Mouse (Mus musculus) heart, adult 2 months (tissue): Measurements from ENCODE around the gene Zswim9. TPM values are rescaled to one million over a fixed set of nuclear protein-coding genes. Genes with fewer than 3 reads are reported as not detected.

Experiments
- DNase-seq, 2 experiments: peaks; one replicate each; pipeline ENCODE4 v3.0.0; 2021
- H3K27ac ChIP-seq: fragments of 200-600 bp; 2 replicates; pipeline ENCODE4 v1.8.1; 2022
- H3K27me3 ChIP-seq: fragments of 200-500 bp; 2 replicates; pipeline ENCODE4 v1.6.1; 2012; ENCODE audit warnings: mild to moderate bottlenecking, low read length, inconsistent platforms, mixed read lengths; ENCODE audit not compliant: control insufficient read depth, insufficient read depth
- H3K36me3 ChIP-seq: fragments of 200-500 bp; 2 replicates; pipeline ENCODE4 v1.6.1; 2012; ENCODE audit warnings: low read length, inconsistent platforms; ENCODE audit not compliant: control insufficient read depth, insufficient read depth
- H3K4me1 ChIP-seq: fragments of 200-500 bp; 2 replicates; pipeline ENCODE4 v1.6.1; 2011; ENCODE audit warnings: low read length; ENCODE audit not compliant: control insufficient read depth, insufficient read depth
- H3K4me3 ChIP-seq: fragments of 200-600 bp; 2 replicates; pipeline ENCODE4 v1.8.1; 2022
- H3K79me2 ChIP-seq: fragments of 200-500 bp; replicated peaks from 2 replicates; pipeline ENCODE4 v1.6.1; 2012; ENCODE audit warnings: mild to moderate bottlenecking, inconsistent platforms, low read length, moderate library complexity, mixed read lengths; ENCODE audit not compliant: control insufficient read depth, insufficient read depth
- H3K9ac ChIP-seq: fragments of 200-500 bp; 2 replicates; pipeline ENCODE4 v1.6.1; 2012; ENCODE audit warnings: low read depth, mild to moderate bottlenecking, control low read depth, inconsistent platforms, low read length, mixed read lengths
- CTCF ChIP-seq: fragments of 200-600 bp; IDR thresholded peaks from 2 replicates; pipeline ENCODE4 v1.8.1; 2022; ENCODE audit warnings: antibody characterized with exemption, mild to moderate bottlenecking, moderate library complexity
- EP300 ChIP-seq: fragments of 200-500 bp; IDR thresholded peaks from 2 replicates; pipeline ENCODE4 v1.6.1; 2011; ENCODE audit warnings: low read depth, low read length, control low read depth; ENCODE audit not compliant: insufficient read depth
- POLR2A ChIP-seq: fragments of 200-500 bp; IDR thresholded peaks from 2 replicates; pipeline ENCODE4 v1.6.1; 2011; ENCODE audit warnings: mild to moderate bottlenecking, low read depth, low read length, control low read depth; ENCODE audit not compliant: insufficient read depth
- WGBS: fragments of 180-500 bp; shearing (Covaris S2); methylation state at CpG from one replicate; pipeline ENCODE4 v1.1.7; 2018; 5-methylcytosine and 5-hydroxymethylcytosine counted together
- intact Hi-C: fragments of 180-260 bp; cut with DNase I; formaldehyde crosslinking; loops from one replicate; pipeline ENCODE4 v1.15.1; 2025
- polyA plus RNA-seq: library from polyadenylated mRNA; depleted of rRNA; stranded (reverse); fragments of >200 nt; gene quantifications from 2 replicates; pipeline ENCODE4 v1.2.3, GENCODE M21; 2012
- total RNA-seq, 2 experiments: library from RNA; stranded (reverse); gene quantifications; 2 replicates each; pipeline ENCODE4 v1.2.3; 2021

Zswim9 gene
- total and polyA plus RNA-seq, 3 experiments = 4.6 to 10.0 (median 9.2) TPM

GRCm38 (mm10) chr7:13310493-13311199 lies 32.1 kb upstream of the Zswim9 start:
- H3K4me3 ChIP-seq = no peak overlapping the region
- H3K4me1 ChIP-seq = peaks cover 2% of the 10 kb centered on the region; the same call in 1 of the 2 replicates
- no peaks in the 10 kb centered on the region for H3K27me3 ChIP-seq
- no peaks in the 10 kb centered on the region for H3K79me2 ChIP-seq
- no peak overlapping the region for H3K9ac ChIP-seq
- 91% methylated on average over 6 of the region's 6 CpGs for WGBS
- no peak overlapping the region for H3K27ac ChIP-seq
- intact Hi-C loops = no loop called here
- no peak for DNase-seq
- no peaks in the 10 kb centered on the region for H3K36me3 ChIP-seq
- TF ChIP-seq POLR2A = no peak
- TF ChIP-seq CTCF = no peak
- no peak for TF ChIP-seq EP300

- WGBS = 84% methylated on average over 2 of the region's 2 CpGs
- intact Hi-C loops = no loop called here
- no peak overlapping the region for H3K4me3 ChIP-seq
- no peak overlapping the region for H3K9ac ChIP-seq
- TF ChIP-seq CTCF (no peak), EP300 (no peak), POLR2A (no peak)
- no peaks in the 10 kb centered on the region for H3K27me3 ChIP-seq
- no peak overlapping the region for H3K27ac ChIP-seq
- H3K36me3 ChIP-seq = no peaks in the 10 kb centered on the region
- no peaks in the 10 kb centered on the region for H3K79me2 ChIP-seq
- no peak for DNase-seq
- peaks cover 2% of the 10 kb centered on the region; the same call in 1 of the 2 replicates for H3K4me1 ChIP-seq
Measured at GRCm38 (mm10) chr7:13309407-13309806, 30.9 kb upstream of the Zswim9 start.

GRCm38 (mm10) chr7:13303372-13303771 lies 24.9 kb upstream of the Zswim9 start:
- Histone ChIP-seq H3K4me1 (no peaks in the 10 kb centered on the region), H3K27me3 (no peaks in the 10 kb centered on the region), H3K36me3 (no peaks in the 10 kb centered on the region), H3K27ac (no peak overlapping the region), H3K79me2 (no peaks in the 10 kb centered on the region), H3K4me3 (no peak overlapping the region), H3K9ac (no peak overlapping the region)
- intact Hi-C loops = no loop called here
- TF ChIP-seq CTCF = no peak
- no peak for TF ChIP-seq POLR2A
- TF ChIP-seq EP300 = no peak
- DNase-seq = no peak

- Histone ChIP-seq H3K4me3 (no peak overlapping the region), H3K27me3 (no peaks in the 10 kb centered on the region), H3K27ac (no peak overlapping the region), H3K4me1 (no peaks in the 10 kb centered on the region), H3K79me2 (no peaks in the 10 kb centered on the region), H3K9ac (no peak overlapping the region), H3K36me3 (no peaks in the 10 kb centered on the region)
- intact Hi-C loops = no loop called here
- peak in 1 of 2 experiments; percentile 10 for DNase-seq
- TF ChIP-seq POLR2A = no peak
- TF ChIP-seq CTCF = no peak
- TF ChIP-seq EP300 = no peak
- WGBS = 77% methylated on average over 2 of the region's 2 CpGs
Measured at GRCm38 (mm10) chr7:13302780-13303179, 24.3 kb upstream of the Zswim9 start.

- Histone ChIP-seq H3K27me3 (no peaks in the 10 kb centered on the region), H3K4me3 (no peak overlapping the region), H3K79me2 (no peaks in the 10 kb centered on the region), H3K9ac (no peak overlapping the region), H3K36me3 (no peaks in the 10 kb centered on the region), H3K4me1 (no peaks in the 10 kb centered on the region), H3K27ac (no peak overlapping the region)
- WGBS = 94% methylated on average over 1 of the region's 1 CpGs
- no peak for DNase-seq
- TF ChIP-seq POLR2A = no peak
- no peak for TF ChIP-seq EP300
- no peak for TF ChIP-seq CTCF
- intact Hi-C loops = no loop called here
Measured at GRCm38 (mm10) chr7:13301643-13302042, 23.1 kb upstream of the Zswim9 start.

GRCm38 (mm10) chr7:13298821-13299220 lies 20.3 kb upstream of the Zswim9 start:
- Histone ChIP-seq H3K79me2 (no peaks in the 10 kb centered on the region), H3K9ac (no peak overlapping the region), H3K27ac (no peak overlapping the region), H3K4me1 (no peaks in the 10 kb centered on the region), H3K27me3 (no peaks in the 10 kb centered on the region), H3K36me3 (no peaks in the 10 kb centered on the region), H3K4me3 (no peak overlapping the region)
- 95% methylated on average over 5 of the region's 5 CpGs for WGBS
- intact Hi-C loops = no loop called here
- DNase-seq = no peak
- TF ChIP-seq POLR2A = no peak
